Mouse (Mus musculus) regulatory T cell (primary cell): ENCODE measurements around the gene Spocd1.

Experiments used
- in situ Hi-C: fragments of 300-600 bp; cut with MboI, MseI; formaldehyde crosslinking; loops from one replicate; pipeline ENCODE4 v1.15.1; 2025; ENCODE audit warnings: high pct_unique_total_duplicates

The Spocd1 gene

DNA sequence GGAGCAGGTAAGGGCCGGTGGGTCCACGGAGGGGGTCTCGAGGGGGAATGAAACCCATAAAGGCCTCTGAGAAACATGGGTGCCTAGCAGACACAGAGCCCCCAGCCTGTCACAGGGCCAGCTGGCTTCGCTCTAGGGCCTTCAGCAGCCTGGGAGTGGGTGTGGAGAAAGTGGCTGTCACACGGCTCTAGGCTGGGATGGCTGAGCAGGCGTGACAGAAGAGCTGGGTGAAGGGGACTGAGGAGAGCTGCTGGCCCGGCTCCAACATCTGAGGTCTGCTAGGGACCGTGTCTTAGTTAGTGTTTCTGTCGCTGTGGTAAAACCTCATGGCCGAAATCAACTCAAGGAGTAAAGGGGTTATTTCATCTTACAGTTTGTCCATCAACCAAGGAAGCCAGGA lies 73.1 kb downstream of the Spocd1 start:
- in situ Hi-C loops: no loop called here

DNA sequence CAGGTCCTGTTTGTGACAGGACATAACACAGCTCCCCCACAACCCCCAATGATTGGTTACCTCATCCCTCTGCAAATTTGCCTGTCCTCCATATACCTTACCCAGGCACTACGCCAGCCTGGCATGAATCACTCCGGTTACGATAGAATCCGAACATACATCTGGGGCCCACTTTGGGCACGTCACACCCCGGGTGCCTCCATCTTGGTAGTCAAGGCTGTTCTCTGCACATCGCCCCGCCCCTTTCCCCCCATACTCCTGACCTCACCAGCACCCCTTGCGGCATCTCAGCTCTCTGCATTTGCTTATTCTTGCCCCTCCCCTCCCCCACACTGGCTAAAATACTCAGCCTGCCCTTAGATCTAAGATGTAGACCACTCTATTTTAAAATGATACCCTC lies 76.5 kb downstream of the Spocd1 start:
- in situ Hi-C loops: no loop called here

DNA sequence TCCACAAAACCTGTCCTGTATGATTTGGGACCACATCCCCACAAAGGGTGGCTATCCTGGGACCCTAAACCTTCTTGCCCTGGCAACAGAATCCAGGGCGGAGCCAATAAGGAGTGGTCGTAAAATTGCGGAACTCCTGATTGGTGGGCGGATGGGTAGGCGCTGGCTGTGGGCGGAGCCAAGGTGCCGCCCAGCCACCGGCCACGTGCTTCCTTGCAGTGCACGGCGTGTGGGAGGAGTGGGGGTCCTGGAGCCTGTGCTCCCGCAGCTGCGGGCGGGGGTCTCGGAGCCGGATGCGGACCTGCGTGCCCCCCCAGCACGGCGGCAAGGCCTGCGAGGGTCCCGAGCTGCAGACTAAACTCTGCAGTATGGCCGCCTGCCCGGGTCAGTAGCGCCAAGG lies 77.5 kb downstream of the Spocd1 start:
- in situ Hi-C loops: no loop called here
